Mouse (Mus musculus): ENCODE results near the gene Slc52a3. TPM values are rescaled to one million over a fixed set of nuclear protein-coding genes. Genes with fewer than 3 reads are reported as not detected.

The Slc52a3 gene
- polyA plus RNA-seq, 1 experiment from 2014 or later = 1.3 TPM

DNA sequence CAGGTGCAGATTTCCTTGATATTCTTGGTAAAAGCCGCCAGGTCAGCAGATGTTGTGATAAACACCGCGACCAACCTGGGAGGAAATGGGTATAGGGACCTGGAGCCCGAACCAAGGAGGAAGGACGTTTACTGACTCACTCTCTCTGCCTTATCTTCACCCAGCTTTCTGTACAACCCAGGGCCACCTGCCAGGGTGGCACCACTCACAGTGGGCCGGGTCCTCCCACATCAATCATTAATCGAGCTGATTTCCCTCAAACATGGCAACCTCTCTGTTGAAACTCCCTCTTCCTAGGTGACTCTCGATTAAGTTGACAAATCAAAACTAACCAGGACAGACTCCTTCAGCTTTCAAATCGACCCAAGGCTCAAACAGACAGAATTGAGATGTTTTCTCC, 13.9 kb downstream of the Slc52a3 start:
- 84% methylated on average over 9 of the region's 9 CpGs for WGBS
- no peak overlapping the region for H3K4me2 ChIP-seq (replicated peaks)
- H3K36me3 ChIP-seq = no peaks in the 10 kb centered on the region
- no peak overlapping the region for H3K27ac ChIP-seq
- no peak overlapping the region for H3K9ac ChIP-seq
- no peaks in the 10 kb centered on the region for H3K9me3 ChIP-seq
- no peaks in the 10 kb centered on the region for H3K4me1 ChIP-seq
- no peak overlapping the region for H3K4me3 ChIP-seq
- no peaks in the 10 kb centered on the region for H3K27me3 ChIP-seq (replicated peaks)
- no peak for ATAC-seq (ENCODE audit: low FRiP score, low read depth)

DNA sequence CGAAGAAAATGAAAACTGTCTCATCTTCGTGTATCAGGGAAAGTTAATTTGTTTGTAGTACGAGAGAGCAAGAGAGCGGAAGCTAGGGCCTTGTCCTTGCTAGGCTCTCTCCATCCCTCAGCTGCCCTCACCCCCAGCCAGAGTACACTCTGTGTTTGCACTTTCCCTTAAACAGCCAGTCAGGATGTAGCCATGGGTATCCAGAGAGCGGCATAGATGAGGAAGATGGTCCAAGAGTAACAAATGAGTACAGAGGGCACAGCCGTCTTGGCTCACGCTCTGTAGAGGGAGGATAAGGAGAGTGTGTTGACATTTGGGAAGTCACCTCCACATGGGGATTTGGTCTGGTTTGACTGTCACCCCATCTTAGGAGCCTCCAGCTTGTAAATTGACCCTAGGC, 14.3 kb downstream of the Slc52a3 start:
- no peak for ATAC-seq (ENCODE audit: low FRiP score, low read depth)
- H3K4me3 ChIP-seq = no peak overlapping the region
- no peaks in the 10 kb centered on the region for H3K36me3 ChIP-seq
- H3K4me2 ChIP-seq (replicated peaks) = no peak overlapping the region
- no peak overlapping the region for H3K27ac ChIP-seq
- no peak overlapping the region for H3K9ac ChIP-seq
- WGBS = 91% methylated on average over 7 of the region's 7 CpGs
- H3K4me1 ChIP-seq = no peaks in the 10 kb centered on the region
- no peaks in the 10 kb centered on the region for H3K9me3 ChIP-seq
- no peaks in the 10 kb centered on the region for H3K27me3 ChIP-seq (replicated peaks)

DNA sequence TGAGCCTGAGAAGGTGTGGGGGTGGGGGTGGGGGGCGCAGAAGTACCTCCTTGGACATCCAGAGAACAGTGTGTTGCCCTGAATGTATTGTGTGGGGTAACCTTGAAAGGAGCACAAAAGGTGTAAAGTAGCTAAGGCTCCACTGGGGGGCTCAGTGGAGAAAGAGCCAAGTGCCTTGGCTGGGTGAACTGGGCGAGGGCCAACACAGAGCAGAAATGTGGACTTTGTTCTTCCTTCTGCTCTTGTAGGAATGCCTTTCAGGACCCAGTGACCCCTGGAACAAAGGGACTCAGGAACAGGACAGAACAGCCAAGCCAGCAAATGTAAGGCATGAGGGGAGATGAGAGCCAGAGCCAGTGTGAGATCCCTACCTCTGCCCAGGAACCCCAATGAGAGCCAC, 15.4 kb downstream of the Slc52a3 start:
- Histone ChIP-seq H3K36me3 (no peaks in the 10 kb centered on the region), H3K4me2 (replicated peaks) (no peak overlapping the region), H3K9me3 (no peaks in the 10 kb centered on the region), H3K9ac (no peak overlapping the region), H3K4me3 (no peak overlapping the region), H3K27me3 (replicated peaks) (no peaks in the 10 kb centered on the region), H3K4me1 (no peaks in the 10 kb centered on the region), H3K27ac (no peak overlapping the region)
- ATAC-seq (ENCODE audit: low FRiP score, low read depth) = peak; percentile 50
- WGBS = 43% methylated on average over 2 of the region's 2 CpGs

DNA sequence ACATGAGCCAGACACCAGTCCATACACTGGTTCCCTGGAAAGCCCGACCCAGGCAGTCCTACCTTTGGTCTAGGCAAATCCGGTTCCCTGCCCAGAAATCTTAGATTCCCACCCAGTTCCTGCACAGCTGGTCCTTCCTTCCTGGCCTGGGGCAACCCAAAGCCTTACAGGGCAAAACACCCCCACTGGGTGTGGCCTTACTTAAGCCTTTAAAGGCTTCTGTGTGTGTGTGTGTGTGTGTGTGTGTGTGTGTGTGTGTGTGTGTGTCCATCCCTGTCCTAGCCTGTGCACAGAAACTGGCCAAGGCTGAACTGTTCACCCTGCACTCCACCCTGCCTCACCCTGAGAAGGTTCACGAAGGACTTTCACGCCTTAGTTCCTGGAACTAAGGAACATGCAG, 15.9 kb downstream of the Slc52a3 start:
- Histone ChIP-seq H3K4me2 (replicated peaks) (no peak overlapping the region), H3K4me1 (no peaks in the 10 kb centered on the region), H3K4me3 (no peak overlapping the region), H3K27me3 (replicated peaks) (no peaks in the 10 kb centered on the region), H3K9ac (no peak overlapping the region), H3K9me3 (no peaks in the 10 kb centered on the region), H3K27ac (no peak overlapping the region), H3K36me3 (no peaks in the 10 kb centered on the region)
- 86% methylated on average over 4 of the region's 4 CpGs for WGBS
- ATAC-seq (ENCODE audit: low FRiP score, low read depth) = no peak

DNA sequence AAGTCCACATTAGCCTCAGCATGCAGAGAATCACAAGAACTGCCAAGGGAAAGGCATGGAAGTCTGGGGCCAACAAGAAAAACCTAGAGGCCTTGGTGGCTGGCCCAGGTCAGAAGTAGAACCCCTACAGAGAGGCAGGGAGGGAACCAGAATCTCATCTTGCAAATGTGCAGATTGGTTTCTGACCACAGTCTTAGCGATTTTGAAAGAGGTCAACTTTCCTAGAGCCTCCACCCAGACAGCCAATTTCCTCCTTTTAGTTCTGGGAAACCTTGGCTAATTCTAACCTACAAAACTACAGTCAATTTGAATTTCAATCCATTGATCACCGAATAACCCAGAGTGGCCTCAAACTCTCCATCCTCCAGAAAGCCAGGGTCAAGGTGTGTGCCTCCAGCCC, 16.4 kb downstream of the Slc52a3 start:
- no peak for ATAC-seq (ENCODE audit: low FRiP score, low read depth)
- H3K9me3 ChIP-seq = no peaks in the 10 kb centered on the region
- no peaks in the 10 kb centered on the region for H3K27me3 ChIP-seq (replicated peaks)
- H3K4me1 ChIP-seq = no peaks in the 10 kb centered on the region
- H3K9ac ChIP-seq = no peak overlapping the region
- no peak overlapping the region for H3K4me3 ChIP-seq
- no peak overlapping the region for H3K27ac ChIP-seq
- no peak overlapping the region for H3K4me2 ChIP-seq (replicated peaks)
- WGBS = 77% methylated on average over 2 of the region's 2 CpGs
- H3K36me3 ChIP-seq = no peaks in the 10 kb centered on the region

DNA sequence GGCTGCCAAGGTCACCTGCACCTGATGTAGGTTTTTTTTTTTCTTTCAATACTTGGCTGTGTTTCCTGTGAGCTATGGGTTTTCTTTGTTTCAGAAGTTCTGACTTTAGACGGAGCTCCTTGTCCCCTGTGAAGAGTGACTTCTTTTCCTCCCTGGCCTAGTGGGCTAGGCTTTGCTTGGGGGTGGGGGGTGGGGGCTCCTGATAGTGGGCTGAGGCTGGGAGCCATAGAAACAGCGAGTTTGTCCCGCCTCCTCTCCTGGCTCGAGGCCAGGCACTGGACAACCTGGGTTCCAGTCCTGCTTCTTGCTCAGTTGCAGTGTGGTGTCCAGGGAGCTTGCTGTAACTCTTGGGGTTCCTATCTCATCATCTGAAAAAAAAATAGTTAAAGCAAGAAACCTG, 19.7 kb downstream of the Slc52a3 start:
- Histone ChIP-seq H3K9ac (no peak overlapping the region), H3K9me3 (no peaks in the 10 kb centered on the region), H3K4me2 (replicated peaks) (no peak overlapping the region), H3K36me3 (no peaks in the 10 kb centered on the region), H3K27ac (no peak overlapping the region), H3K27me3 (replicated peaks) (no peaks in the 10 kb centered on the region), H3K4me1 (no peaks in the 10 kb centered on the region), H3K4me3 (no peak overlapping the region)
- ATAC-seq (ENCODE audit: low FRiP score, low read depth) = no peak
- WGBS = 49% methylated on average over 4 of the region's 4 CpGs

DNA sequence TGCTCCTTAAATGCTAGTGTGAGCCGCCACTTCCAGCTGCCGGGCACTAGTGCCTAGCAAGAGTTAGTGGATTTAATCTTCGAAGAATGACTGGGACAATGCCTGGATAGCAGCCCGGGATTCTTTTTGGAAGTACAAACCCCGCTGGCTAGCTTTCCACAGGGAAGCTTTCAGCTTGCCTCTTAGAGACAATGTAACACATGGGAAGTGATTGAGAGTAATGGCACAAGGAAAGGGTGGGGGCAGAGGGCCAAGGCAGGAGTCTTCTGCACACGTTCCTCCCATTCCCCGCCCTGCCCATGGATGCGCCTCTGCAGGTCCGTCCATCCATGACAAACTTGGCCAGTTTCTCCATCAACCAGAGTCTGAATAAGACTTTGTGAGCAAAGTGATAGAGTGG, 20.4 kb downstream of the Slc52a3 start:
- H3K9me3 ChIP-seq = no peaks in the 10 kb centered on the region
- no peaks in the 10 kb centered on the region for H3K4me1 ChIP-seq
- H3K9ac ChIP-seq = no peak overlapping the region
- H3K4me3 ChIP-seq = no peak overlapping the region
- no peak overlapping the region for H3K4me2 ChIP-seq (replicated peaks)
- no peak for ATAC-seq (ENCODE audit: low FRiP score, low read depth)
- H3K27me3 ChIP-seq (replicated peaks) = no peaks in the 10 kb centered on the region
- H3K27ac ChIP-seq = no peak overlapping the region
- WGBS = 74% methylated on average over 9 of the region's 9 CpGs
- H3K36me3 ChIP-seq = no peaks in the 10 kb centered on the region

DNA sequence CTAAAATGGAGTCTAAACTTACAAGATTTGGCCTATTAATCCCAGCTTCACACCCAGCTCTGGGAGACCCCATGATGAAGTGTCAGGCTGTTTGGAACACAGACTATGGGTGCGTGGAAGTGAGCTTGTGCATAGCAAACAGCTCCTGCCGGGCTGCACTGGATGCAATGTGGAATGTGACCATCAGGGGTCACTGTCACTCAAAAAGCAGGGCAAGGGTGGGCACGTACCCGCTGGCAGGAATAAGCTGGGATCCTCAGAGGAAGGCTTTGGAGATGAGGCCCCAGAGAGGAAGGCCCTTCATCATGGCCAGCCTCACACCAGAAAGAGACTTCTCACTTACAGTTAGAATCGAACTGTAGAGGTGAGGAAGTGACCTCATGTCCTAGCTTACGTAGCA, 23.9 kb downstream of the Slc52a3 start:
- Histone ChIP-seq H3K9ac (no peak overlapping the region), H3K4me2 (replicated peaks) (no peak overlapping the region), H3K36me3 (no peaks in the 10 kb centered on the region), H3K4me1 (peaks cover 6% of the 10 kb centered on the region; the same call in 1 of the 2 replicates), H3K27me3 (replicated peaks) (no peaks in the 10 kb centered on the region), H3K9me3 (no peaks in the 10 kb centered on the region), H3K4me3 (no peak overlapping the region), H3K27ac (no peak overlapping the region)
- WGBS = 24% methylated on average over 6 of the region's 6 CpGs
- ATAC-seq (ENCODE audit: low FRiP score, low read depth) = peak; percentile 48

DNA sequence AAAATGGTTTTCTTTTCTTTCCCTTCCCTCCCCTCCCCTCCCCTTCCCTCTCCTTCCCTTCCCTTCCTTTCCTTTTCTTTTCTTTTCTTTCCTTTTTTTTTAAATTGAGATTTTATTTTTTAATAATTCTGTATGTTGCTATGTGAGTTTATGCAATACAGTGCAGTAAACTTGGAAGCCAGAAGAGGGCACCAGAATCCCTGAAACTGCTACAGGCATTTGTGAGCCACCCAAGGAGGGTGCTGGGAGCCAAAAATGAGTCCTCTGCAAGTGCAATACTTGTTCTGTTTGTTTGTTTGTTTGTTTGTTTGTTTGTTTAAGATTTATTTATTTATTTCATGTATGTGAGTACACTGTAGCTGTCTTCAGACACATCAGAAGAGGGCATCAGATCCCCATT, 25.7 kb downstream of the Slc52a3 start:
- ATAC-seq (ENCODE audit: low FRiP score, low read depth) = no peak
- Histone ChIP-seq H3K27ac (no peak overlapping the region), H3K9me3 (no peaks in the 10 kb centered on the region), H3K4me3 (no peak overlapping the region), H3K36me3 (no peaks in the 10 kb centered on the region), H3K4me2 (replicated peaks) (no peak overlapping the region), H3K27me3 (replicated peaks) (no peaks in the 10 kb centered on the region), H3K4me1 (peaks cover 9% of the 10 kb centered on the region; the same call in 1 of the 2 replicates), H3K9ac (no peak overlapping the region)

DNA sequence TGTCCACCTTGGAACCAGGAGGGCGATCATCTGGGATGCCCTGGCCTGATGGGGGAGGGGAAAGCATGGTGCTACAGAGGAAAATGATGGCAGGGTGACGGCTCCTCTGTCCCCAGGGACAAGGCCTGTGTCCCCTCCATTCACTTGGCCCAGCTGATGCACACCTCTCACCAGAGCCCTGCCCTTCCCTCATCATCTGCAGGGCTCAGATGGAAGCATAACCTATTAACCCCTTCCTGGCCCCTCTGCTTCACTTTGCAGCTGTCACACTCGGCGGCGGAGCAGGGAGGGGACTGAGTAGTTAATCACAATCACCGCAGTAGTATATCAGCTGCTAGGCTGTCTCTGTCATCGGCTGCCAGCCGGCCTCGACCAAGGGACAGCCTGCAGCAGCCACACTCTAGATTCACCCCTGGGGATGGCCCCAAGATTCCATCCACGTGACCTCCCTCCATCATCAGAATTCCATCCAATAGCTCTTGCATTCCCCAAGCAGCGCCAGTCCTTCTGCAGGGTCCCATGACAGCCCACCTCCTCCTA, 28.6 kb downstream of the Slc52a3 start:
- no peaks in the 10 kb centered on the region for H3K9me3 ChIP-seq
- no peaks in the 10 kb centered on the region for H3K36me3 ChIP-seq
- H3K9ac ChIP-seq = 0 out of 2 replicates have a peak overlapping the region, but pooled peaks have one; percentile 21
- H3K4me2 ChIP-seq (replicated peaks) = peak overlapping the region; percentile 28
- peaks cover 12% of the 10 kb centered on the region for H3K4me1 ChIP-seq
- H3K27me3 ChIP-seq (replicated peaks) = peaks cover 4% of the 10 kb centered on the region; the same call in 1 of the 2 replicates
- peak overlapping the region; percentile 53; the same call in 1 of the 2 replicates for H3K27ac ChIP-seq
- ATAC-seq (ENCODE audit: low FRiP score, low read depth) = peak; percentile 56
- WGBS = 35% methylated on average over 11 of the region's 11 CpGs
- H3K4me3 ChIP-seq = no peak overlapping the region

DNA sequence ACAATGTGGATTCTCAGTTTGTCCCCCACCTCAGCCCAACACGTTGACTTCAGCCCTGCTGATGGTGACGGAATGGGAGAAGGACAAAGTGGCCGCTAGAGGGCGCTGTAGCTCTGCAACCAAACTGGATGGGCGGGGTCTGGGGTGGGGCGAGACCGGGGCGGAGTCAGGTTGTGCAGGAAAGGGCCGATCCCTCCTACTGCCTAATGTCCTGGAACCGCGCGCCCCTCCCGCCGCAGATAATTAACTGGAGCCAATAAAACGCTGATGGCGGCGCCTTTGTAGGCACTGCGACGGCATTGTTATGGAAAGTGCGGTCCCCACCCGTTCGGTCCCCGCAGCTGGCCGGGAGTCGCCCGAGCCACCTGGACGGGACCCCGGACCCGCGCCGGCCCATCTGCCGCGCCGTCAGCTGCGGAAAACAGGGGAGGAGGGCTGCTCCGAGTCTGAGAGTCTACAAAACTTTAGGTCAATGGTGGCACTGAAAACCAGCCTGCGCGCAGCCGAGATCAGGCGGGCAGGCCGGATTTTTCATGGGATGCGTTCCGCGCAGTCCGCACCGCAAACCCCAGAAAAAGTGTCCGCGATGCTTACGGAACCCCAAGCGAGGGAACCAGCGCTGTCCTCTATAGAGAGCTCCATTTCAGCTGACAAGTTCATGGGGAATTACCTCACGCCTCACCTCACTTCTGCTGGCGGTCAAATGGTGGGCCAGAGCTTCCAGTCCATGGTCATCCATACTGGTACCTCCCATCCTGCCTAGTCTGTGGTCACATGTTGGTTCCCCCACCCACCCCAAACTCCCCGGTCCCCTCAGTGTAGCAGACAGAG, 33.2 kb downstream of the Slc52a3 start:
- Histone ChIP-seq H3K9ac (peak overlapping the region; percentile 46; the same call in 1 of the 2 replicates), H3K9me3 (no peaks in the 10 kb centered on the region), H3K4me1 (peaks cover 12% of the 10 kb centered on the region), H3K4me2 (replicated peaks) (peak overlapping the region; percentile 61), H3K4me3 (peak overlapping the region; percentile 49), H3K36me3 (no peaks in the 10 kb centered on the region), H3K27me3 (replicated peaks) (peaks cover 20% of the 10 kb centered on the region), H3K27ac (peak overlapping the region; percentile 79)
- under 1% methylated on average over 54 of the region's 54 CpGs for WGBS
- peak; percentile 94 for ATAC-seq (ENCODE audit: low FRiP score, low read depth)

DNA sequence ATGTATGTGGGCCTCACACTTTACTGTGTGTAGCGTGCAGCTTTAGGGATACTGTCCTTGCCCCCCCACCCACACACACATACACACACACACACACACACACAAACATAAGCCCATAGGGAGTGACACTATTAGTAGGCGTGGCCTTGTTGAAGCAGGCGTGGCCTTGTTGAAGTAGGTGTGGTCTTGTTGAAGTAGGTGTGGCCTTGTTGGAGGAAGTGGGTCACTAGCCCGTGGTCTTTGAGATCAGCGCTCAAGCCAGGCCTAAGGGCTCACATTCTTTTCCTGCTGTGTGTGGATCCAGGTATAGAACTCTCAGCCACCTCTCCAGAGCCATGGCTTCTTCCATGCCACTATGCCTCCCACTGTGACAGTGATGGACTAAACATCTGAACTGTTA, 34.7 kb downstream of the Slc52a3 start:
- Histone ChIP-seq H3K4me2 (replicated peaks) (no peak overlapping the region), H3K36me3 (no peaks in the 10 kb centered on the region), H3K4me3 (no peak overlapping the region), H3K27ac (no peak overlapping the region), H3K4me1 (peaks cover 4% of the 10 kb centered on the region), H3K9me3 (0 out of 2 replicates have a peak, but pooled peaks cover 5% of the 10 kb centered on the region), H3K27me3 (replicated peaks) (peaks cover 20% of the 10 kb centered on the region), H3K9ac (no peak overlapping the region)
- no peak for ATAC-seq (ENCODE audit: low FRiP score, low read depth)
- 87% methylated on average over 5 of the region's 5 CpGs for WGBS

DNA sequence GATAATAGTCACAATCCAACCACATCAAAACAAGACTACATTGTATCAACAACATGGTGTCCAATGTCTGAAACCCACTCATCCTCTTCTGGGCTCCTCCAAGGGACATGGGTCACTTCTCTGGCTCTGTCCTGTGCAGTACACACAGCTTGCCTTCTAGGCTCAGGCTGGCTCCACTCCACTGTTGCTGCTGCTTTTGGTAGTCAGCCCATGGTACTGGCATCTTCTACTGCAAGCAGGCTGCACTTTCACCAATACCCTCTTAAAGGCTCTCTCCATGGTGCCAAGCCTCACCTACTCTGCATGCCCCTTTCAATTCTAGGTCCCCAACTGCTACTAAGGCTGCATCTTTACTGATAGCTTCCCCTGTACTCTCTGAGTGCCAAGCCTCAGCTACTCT, 43.8 kb downstream of the Slc52a3 start:
- no peaks in the 10 kb centered on the region for H3K36me3 ChIP-seq
- H3K27ac ChIP-seq = no peak overlapping the region
- no peak overlapping the region for H3K4me3 ChIP-seq
- no peak overlapping the region for H3K9ac ChIP-seq
- peaks cover 10% of the 10 kb centered on the region; the same call in 1 of the 2 replicates for H3K27me3 ChIP-seq (replicated peaks)
- no peak for ATAC-seq (ENCODE audit: low FRiP score, low read depth)
- no peak overlapping the region for H3K4me2 ChIP-seq (replicated peaks)
- H3K4me1 ChIP-seq = 0 out of 2 replicates have a peak, but pooled peaks cover 2% of the 10 kb centered on the region
- 0 out of 2 replicates have a peak, but pooled peaks cover 6% of the 10 kb centered on the region for H3K9me3 ChIP-seq

All from neural tube, embryonic 12.5 days (tissue).